Mouse (Mus musculus) megakaryocyte progenitor cell, adult 5-6 weeks (primary cell): ENCODE measurements around the gene Myo3b. TPM values are rescaled to one million over a fixed set of nuclear protein-coding genes. Genes with fewer than 3 reads are reported as not detected.

Experiments
- ATAC-seq: replicated peaks from 2 replicates; pipeline ENCODE4 v1.8.0; 2016; ENCODE audit warnings: mild to moderate bottlenecking, moderate TSS enrichment, inconsistent platforms; ENCODE audit not compliant: poor library complexity
- total RNA-seq, 2 experiments: library from RNA; stranded (forward) in 1 of 2; stranded (reverse) in 1 of 2; fragments of 157-497, 149-512 nt in 1 of 2; fragments of 200-1000 nt in 1 of 2; gene quantifications; 2 replicates each; pipeline versions ENCODE4 v1.2.3 to v1.2.4; 2015 to 2017

Myo3b gene
- total RNA-seq, 2 experiments from 2014 or later: 0.02 TPM; not detected in 1

- no peak for ATAC-seq
Observed at GRCm38 (mm10) chr2:70345126-70345525, 306.2 kb downstream of the Myo3b start.

DNA sequence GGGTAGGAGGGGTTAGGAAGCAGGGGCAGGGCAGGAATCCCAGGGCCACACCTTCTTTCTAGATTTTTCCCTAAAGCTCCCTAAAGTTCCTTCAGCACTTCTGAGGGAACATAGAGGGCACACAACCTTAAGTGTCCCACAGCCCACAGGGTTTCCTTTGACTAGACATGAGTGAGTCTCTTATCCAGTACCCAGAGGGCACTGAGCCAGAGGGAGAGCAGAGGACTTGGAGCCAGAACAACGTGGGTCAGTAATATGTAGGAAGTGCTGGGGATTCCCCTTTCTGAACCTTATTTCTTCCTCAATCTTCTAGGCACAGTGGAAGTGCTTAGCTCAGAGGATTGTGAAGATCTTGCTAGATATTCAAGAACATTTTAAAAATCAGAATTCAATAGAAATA is 308.6 kb downstream of the Myo3b start:
- no peak for ATAC-seq

GRCm38 (mm10) chr2:70348793-70349553 is 310.0 kb downstream of the Myo3b start:
- ATAC-seq: no peak

DNA sequence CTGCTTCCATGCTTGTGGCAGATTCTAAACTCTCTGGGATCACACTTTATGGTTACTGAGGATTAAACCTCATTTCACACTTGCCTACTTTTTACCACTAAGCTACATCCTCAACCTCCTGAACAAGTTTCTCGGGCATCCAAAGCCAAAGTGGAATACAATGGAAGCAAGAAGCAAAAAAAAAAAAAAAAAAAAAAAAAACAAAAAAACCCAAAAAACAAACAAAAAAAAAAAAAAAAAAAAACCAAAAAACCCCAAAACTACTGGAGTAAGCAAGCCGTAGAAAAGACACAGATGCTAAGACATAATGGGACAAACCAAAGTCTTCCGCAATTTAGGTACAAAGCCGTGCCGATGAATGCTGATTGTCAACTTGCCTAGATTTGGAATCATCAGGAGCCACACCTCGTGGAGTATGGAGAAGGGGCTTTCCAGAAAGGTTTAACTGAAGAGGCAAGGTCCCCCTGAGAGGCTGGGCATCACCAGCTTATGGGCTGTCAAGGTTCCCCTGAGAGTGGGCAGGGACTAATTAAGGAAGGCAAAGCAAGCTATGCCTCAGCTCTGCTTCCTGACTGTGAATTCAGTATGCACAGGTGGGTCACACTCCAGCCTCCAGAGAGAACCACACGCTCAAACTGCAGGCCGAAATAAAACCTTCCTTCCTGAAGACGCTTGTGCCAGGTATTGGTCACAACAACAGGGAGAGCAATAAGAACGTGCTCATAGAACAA is 313.7 kb downstream of the Myo3b start:
- ATAC-seq: no peak

- no peak for ATAC-seq
Observed at GRCm38 (mm10) chr2:70354056-70354455, 315.1 kb downstream of the Myo3b start.

GRCm38 (mm10) chr2:70355026-70355425 is 316.1 kb downstream of the Myo3b start:
- ATAC-seq: no peak

DNA sequence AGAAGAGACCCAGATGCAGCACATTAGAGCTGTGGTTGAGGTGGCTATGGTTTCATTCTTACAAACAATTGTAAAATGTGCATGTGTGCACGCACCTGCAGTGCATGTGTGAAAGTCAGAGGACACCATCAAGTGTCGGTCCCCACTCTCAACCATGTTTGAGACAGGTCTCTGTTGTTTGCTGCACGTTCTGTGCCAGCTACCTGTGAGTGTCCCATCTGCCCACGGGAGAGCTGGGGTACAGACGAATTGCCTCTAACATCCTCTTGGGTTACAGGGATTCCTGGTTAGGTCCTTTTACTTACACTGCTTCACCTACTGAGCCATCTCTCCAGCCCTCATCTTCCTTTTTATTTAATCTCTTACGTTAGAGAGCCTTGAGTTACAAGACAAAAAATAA is 330.5 kb downstream of the Myo3b start:
- no peak for ATAC-seq

DNA sequence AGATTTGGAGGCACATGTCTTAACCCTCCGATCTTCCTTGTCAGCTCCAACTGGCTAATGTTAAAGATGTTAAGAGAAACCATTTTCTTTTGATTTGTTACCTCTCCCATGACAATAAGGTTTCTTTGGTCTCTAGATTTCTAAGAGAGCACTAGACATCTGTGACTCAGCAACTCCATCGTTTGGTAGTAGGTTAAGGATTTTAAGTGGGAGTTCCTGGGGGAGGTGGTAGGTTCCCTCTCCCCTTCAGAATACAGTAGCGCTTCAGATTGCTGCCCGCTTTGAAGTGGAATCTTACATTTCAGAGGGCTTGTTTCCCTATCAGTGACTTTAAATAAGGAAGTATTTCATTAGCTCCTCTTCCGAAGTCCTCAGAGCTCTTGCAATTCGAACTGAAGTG is 340.4 kb downstream of the Myo3b start:
- no peak for ATAC-seq

DNA sequence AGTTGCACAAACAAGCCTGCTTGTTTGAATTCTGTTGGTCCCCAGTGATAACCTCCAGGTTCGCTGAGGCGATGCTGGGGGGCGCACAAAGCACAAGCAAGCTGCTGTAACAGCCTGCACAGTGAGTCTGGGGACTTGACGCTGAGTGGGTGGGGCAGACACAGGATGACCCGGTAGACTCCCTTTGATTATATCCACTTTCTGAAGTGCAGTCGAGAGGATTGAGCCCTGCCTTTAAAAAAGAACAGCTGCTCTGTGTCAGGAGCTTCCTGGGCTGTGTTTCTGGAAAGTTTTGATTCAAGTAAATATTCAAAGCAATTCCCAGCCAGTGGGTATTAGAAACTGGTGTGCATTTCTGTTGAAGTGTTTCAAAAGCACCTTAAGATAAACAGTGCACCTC is 341.0 kb downstream of the Myo3b start:
- no peak for ATAC-seq

GRCm38 (mm10) chr2:70388645-70389044 is 349.7 kb downstream of the Myo3b start:
- ATAC-seq: no peak

- ATAC-seq: no peak
Observed at GRCm38 (mm10) chr2:70389162-70389561, 350.2 kb downstream of the Myo3b start.

DNA sequence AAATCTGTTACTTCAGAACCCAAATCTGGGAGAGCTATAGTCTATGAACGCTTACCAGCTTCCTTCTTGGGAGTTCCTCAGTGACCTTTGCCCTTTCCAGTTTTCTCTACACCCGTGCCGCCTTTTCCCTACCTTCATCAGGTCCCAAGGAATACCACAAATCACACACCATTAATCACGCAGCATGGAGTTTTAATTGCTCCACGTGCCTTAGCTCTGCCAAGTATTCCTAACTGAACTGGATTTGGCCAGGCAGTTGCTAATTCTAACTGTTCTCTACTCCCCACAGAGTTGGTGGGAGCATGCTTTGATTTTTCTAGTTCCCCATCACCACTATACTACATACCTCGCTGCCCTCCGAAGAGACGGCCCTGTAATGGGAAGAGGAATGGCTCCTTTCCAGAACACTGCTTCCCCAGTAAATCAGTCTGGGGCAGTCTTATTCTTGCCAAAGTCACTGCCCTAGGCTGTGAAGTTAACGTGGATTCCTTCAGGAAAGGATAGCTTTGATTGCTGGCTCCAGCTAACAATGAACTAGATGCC is 358.9 kb downstream of the Myo3b start:
- ATAC-seq: no peak

DNA sequence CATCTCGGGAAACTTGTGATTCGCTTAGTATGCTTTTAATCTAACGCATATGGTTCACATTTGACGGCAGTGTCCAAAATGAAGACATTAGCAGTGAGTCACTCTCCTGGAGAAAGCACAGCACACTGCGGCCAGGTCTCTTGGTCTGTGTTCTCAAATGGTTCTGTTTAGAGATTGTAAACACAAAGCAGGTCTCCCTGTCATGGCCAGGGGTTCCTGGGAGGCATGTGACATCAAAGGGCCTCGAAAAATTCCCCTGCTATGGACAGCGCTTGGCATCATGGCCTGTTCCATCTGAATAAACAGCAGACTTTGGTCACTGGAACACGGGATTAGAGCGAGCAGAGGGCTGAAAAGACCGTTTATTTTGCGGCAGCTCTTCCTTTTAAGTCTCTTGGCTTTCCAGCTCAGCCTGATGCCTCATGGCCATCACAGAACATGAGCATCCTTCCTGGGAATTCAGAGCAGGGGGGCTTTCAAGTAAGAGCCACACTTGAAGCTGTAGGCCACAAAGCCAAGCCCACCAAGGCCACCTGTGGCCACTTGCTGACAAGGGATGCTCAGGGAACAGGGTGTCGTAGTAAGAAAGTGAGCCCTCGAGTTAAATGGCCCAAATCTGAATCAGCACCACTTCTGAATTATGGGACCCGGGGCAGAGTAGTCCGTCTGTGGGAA is 360.7 kb downstream of the Myo3b start:
- no peak for ATAC-seq

DNA sequence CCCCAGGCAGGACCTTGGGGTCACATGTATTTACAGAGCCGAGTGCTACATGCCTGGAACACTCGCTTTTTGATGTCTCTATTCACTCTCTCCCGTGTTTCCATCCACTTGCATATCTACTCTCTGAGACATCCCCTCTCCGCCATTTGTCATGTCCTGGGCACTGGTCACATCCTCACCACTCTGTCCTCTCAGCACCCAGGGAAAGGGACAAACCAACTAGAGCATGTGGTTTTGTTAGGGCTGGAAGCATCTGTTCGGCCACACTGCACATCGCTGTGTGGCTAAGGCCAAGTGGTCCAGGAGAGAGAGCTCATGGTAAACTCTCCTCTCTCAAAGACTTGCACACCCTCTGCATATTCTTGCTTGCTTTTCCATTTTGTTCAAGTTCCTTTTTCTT is 361.4 kb downstream of the Myo3b start:
- ATAC-seq: no peak

DNA sequence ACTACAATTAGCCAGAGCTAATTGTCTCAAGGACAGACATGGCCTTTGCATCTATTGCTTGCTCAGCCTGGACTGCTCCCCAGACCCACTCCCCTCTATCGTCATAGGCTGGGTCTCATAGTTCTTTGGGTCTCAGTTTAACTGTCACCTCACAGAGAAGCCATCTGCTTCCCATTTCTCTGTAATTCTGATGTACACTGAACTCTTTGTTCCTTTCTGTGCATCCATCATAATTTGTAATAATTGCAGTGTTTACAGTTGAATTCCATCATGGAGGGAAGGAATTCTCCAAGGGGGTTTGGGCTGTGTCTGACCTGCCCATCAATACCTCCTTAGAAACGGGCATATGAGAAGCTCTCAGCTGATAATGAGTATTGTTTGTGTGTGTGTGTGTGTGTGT is 365.4 kb downstream of the Myo3b start:
- ATAC-seq: no peak

GRCm38 (mm10) chr2:70406846-70407245 is 367.9 kb downstream of the Myo3b start:
- no peak for ATAC-seq

DNA sequence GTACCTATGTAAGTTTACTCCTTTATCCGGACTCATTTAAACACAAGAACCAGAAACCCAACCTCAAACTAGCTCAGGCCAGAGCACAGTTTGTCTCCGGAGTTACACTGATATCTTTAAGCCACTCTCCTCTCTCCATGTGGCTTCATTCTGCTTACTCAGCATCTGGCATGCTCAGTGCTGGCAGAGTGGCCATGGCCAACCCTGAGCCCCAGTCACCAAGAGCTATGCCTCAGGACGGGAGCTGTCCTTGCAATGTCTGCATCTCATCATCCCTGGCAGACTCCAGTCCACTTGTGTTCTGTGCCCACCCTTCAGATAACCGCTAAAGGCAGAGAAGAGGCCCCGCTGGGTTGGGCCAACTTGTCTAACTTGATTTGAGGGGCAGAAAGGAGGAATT is 368.8 kb downstream of the Myo3b start:
- no peak for ATAC-seq

GRCm38 (mm10) chr2:70410298-70410885 is 371.5 kb downstream of the Myo3b start:
- ATAC-seq: no peak

- ATAC-seq: no peak
Observed at GRCm38 (mm10) chr2:70412315-70412714, 373.4 kb downstream of the Myo3b start.

GRCm38 (mm10) chr2:70414386-70414785 is 375.5 kb downstream of the Myo3b start:
- ATAC-seq: no peak

DNA sequence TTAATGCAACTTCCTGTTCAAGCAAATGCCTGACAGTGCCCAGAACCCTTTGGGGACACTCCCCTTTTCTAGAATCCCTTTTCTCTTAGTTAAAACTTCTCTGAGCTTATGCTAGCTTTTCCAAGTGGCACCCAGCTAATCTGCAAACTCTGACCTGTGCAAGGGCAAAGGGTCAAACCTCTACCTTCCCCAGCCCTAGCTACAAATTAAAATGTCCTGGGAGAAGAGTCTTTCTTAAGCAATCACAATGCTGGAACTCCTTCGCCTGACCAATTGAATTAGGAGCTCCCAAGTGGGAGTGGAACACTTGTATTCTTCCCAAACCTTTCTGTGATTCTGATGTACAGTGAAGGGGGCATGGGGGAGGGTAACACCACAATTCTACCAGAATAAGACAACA is 376.6 kb downstream of the Myo3b start:
- no peak for ATAC-seq
